Mouse (Mus musculus) adrenal gland, adult 10 weeks (tissue): ENCODE measurements around the gene Snrpd3. TPM values are rescaled to one million over a fixed set of nuclear protein-coding genes. Genes with fewer than 3 reads are reported as not detected.

Source experiments
- polyA plus RNA-seq: library from polyadenylated mRNA; stranded (reverse); fragments of 350-450 nt; fragmentation: Illumina TruSeq; extraction: RNeasy Lipid Tissue Mini Kit (QIAGEN cat#74804); gene quantifications from one replicate; pipeline ENCODE4 v1.2.3, GENCODE M21; 2014; ENCODE audit warnings: low read depth, low replicate concordance

Gene Snrpd3
- 25.2 TPM for polyA plus RNA-seq

GRCm38 (mm10) chr10:75517073-75517757, at the start of gene Snrpd3:
Gene Snrpd3, plus strand, starts transcription at chr10:75517551.

GRCm38 (mm10) chr10:75517758-75518143, 400 bp downstream of the Snrpd3 start, which contains the start of gene Gucd1:
Gene Gucd1, minus strand, starts transcription at chr10:75517972.

GRCm38 (mm10) chr10:75559676-75560548, 42.6 kb downstream of the Snrpd3 start, which contains the start of gene Lrrc75b:
Gene Lrrc75b, minus strand, starts transcription at chr10:75560330.

GRCm38 (mm10) chr10:75561071-75561654, 43.8 kb downstream of the Snrpd3 start, which contains the start of gene Ggt1:
Gene Ggt1, plus strand, starts transcription at chr10:75561604.

Other genes with a start within 250 kb of the Snrpd3 start
- gene Adora2a, start 200.7 kb upstream of the Snrpd3 start, polyA plus RNA-seq, result not detected
- gene Upb1, start 116.4 kb upstream of the Snrpd3 start, polyA plus RNA-seq, result 0.29 TPM
- gene Gucd1, start 421 bp downstream of the Snrpd3 start, polyA plus RNA-seq, result 4.2 TPM
- gene Lrrc75b, start 42.8 kb downstream of the Snrpd3 start, polyA plus RNA-seq, result 0.52 TPM
- gene Ggt1, start 44.1 kb downstream of the Snrpd3 start, polyA plus RNA-seq, result not detected
- 1.0 TPM for gene Ggt5, start 71.8 kb downstream of the Snrpd3 start, polyA plus RNA-seq
- gene Susd2, start 126.5 kb downstream of the Snrpd3 start, polyA plus RNA-seq, result 2.7 TPM
- 5.5 TPM for gene Cabin1, start 246.8 kb downstream of the Snrpd3 start, polyA plus RNA-seq